ENCODE assay signal across 8 mouse cellular contexts in genomic region chr3:35931359-35931758, GRCm38 (mm10). TPM values are rescaled to one million over a fixed set of nuclear protein-coding genes. Genes with fewer than 3 reads are reported as not detected.
A peak's percentile ranks its signal among the peaks of the same experiment; 100 is the strongest.
DNase-seq lines count a peak whose midpoint lies in the region; ATAC-seq and TF ChIP-seq lines count a peak whose summit lies in the region.

No protein-coding gene starts in this region.

- no peak for DNase-seq in heart, postnatal 10 days
- peak; percentile 2 for DNase-seq in brain, embryonic 14.5 days (ENCODE audit: low read depth)
- no peak for DNase-seq in hindbrain, postnatal 0 days (ENCODE audit: low spot score)
- DNase-seq in ovary, adult 18-20 months (ENCODE audit: low spot score) = no peak
- no peak for DNase-seq in thymus, postnatal 10 days (ENCODE audit: low spot score in 2 of 2)
- DNase-seq in thymus, postnatal 0 days (ENCODE audit: low spot score) = no peak

- H3K4me1 ChIP-seq in heart, embryonic 16.5 days (ENCODE audit: control insufficient read depth, insufficient read depth, low read length) = peaks cover 28% of the 10 kb centered on the region
- H3K4me1 ChIP-seq in hindbrain, postnatal 0 days (ENCODE audit: insufficient read depth, low read length) = peaks cover 7% of the 10 kb centered on the region; the same call in 1 of the 2 replicates
- H3K4me1 ChIP-seq in midbrain, embryonic 13.5 days (replicated peaks) = peaks cover 34% of the 10 kb centered on the region

- H3K9ac ChIP-seq in heart, embryonic 16.5 days (ENCODE audit: low read length) = peak overlapping the region; percentile 98
- peak overlapping the region; percentile 97 for H3K9ac ChIP-seq in hindbrain, postnatal 0 days (replicated peaks; ENCODE audit: low read length)
- peak overlapping the region; percentile 99 for H3K9ac ChIP-seq in midbrain, embryonic 13.5 days (replicated peaks)

- H3K4me2 ChIP-seq in heart, embryonic 16.5 days (ENCODE audit: low read depth, low read length) = peak overlapping the region; percentile 94
- peak overlapping the region; percentile 79 for H3K4me2 ChIP-seq in hindbrain, postnatal 0 days (ENCODE audit: low read depth, low read length)
- peak overlapping the region; percentile 85 for H3K4me2 ChIP-seq in midbrain, embryonic 13.5 days (replicated peaks)

- TF ChIP-seq CTCF in brain, embryonic 14.5 days (IDR thresholded peaks at IDR 0.05; ENCODE audit: borderline replicate concordance, extremely low read depth, insufficient read depth, insufficient read length) = no peak
- TF ChIP-seq CTCF in hindbrain, postnatal 0 days (IDR thresholded peaks at IDR 0.05; ENCODE audit: low read depth) = no peak

- intact Hi-C loops in heart, postnatal 10 days (cut with DNase I) = loop anchor here (2.0 to 5.0 kb wide), 3 partner anchors 71 to 177 kb away; partner anchors contain the start of genes Acad9, Atp11b and Mccc1

- H3K4me3 ChIP-seq in heart, embryonic 16.5 days (ENCODE audit: low read length) = peak overlapping the region; percentile 95
- H3K4me3 ChIP-seq in hindbrain, postnatal 0 days (ENCODE audit: low read length) = peak overlapping the region; percentile 97
- H3K4me3 ChIP-seq in midbrain, embryonic 13.5 days (replicated peaks) = peak overlapping the region; percentile 96

- peak overlapping the region; percentile 96 for H3K27ac ChIP-seq in heart, embryonic 16.5 days (ENCODE audit: low read length)
- H3K27ac ChIP-seq in hindbrain, postnatal 0 days = no peak overlapping the region
- H3K27ac ChIP-seq in midbrain, embryonic 13.5 days = no peak overlapping the region

- no peaks in the 10 kb centered on the region for H3K36me3 ChIP-seq in heart, embryonic 16.5 days (ENCODE audit: control insufficient read depth, insufficient read depth)
- H3K36me3 ChIP-seq in hindbrain, postnatal 0 days (ENCODE audit: insufficient read depth, low read length) = no peaks in the 10 kb centered on the region
- H3K36me3 ChIP-seq in midbrain, embryonic 13.5 days = no peaks in the 10 kb centered on the region

- no peaks in the 10 kb centered on the region for H3K9me3 ChIP-seq in heart, embryonic 16.5 days (replicated peaks; ENCODE audit: control insufficient read depth, low read length)
- H3K9me3 ChIP-seq in hindbrain, postnatal 0 days (ENCODE audit: low read length) = no peaks in the 10 kb centered on the region
- H3K9me3 ChIP-seq in midbrain, embryonic 13.5 days = no peaks in the 10 kb centered on the region

- no peaks in the 10 kb centered on the region for H3K27me3 ChIP-seq in heart, embryonic 16.5 days (ENCODE audit: control insufficient read depth, insufficient read depth, low read length)
- no peaks in the 10 kb centered on the region for H3K27me3 ChIP-seq in hindbrain, postnatal 0 days (ENCODE audit: insufficient read depth, low read length)
- H3K27me3 ChIP-seq in midbrain, embryonic 13.5 days = no peaks in the 10 kb centered on the region

- WGBS in heart, embryonic 16.5 days = 27% methylated on average over 7 of the region's 7 CpGs
- WGBS in hindbrain, postnatal 0 days = 22% methylated on average over 7 of the region's 7 CpGs
- 42% methylated on average over 7 of the region's 7 CpGs for WGBS in midbrain, embryonic 13.5 days

- no peak for TF ChIP-seq POLR2A in brain, embryonic 14.5 days (IDR thresholded peaks at IDR 0.05; ENCODE audit: borderline replicate concordance, extremely low read depth, insufficient read depth, insufficient read length, poor library complexity, severe bottlenecking)

- no peak for ATAC-seq in heart, embryonic 16.5 days (replicated peaks; ENCODE audit: extremely low read depth, insufficient read depth, low FRiP score)
- no peak for ATAC-seq in hindbrain, postnatal 0 days
- ATAC-seq in midbrain, embryonic 13.5 days = no peak

RNA-seq across cellular contexts. Expression of gene Dcun1d1, which starts 5.9 kb away (rescaled TPM):
- 87.2 and 90.7 TPM in 2 replicates for polyA plus RNA-seq in heart, embryonic 16.5 days (2015; fragmentation: Nextera tagmentation; extraction: Ambion mirVana)
- total RNA-seq in heart, postnatal 10 days (2021) = 10 to 100 TPM; 67.6 to 68.3 TPM
- polyA plus RNA-seq in brain, embryonic 14.5 days (2012; rRNA removed) = 26.8 and 38.0 TPM in 2 replicates
- total RNA-seq in hindbrain, postnatal 0 days (2014; rRNA removed) = 36.6 and 37.0 TPM in 2 replicates
- polyA plus RNA-seq in hindbrain, postnatal 0 days (2015; fragmentation: Nextera tagmentation; extraction: Ambion mirVana) = 107 and 110 TPM in 2 replicates
- 107 and 118 TPM in 2 replicates for polyA plus RNA-seq in midbrain, embryonic 13.5 days (2015; fragmentation: Nextera tagmentation; extraction: Ambion mirVana)
- polyA plus RNA-seq in thymus, postnatal 0 days (2015; fragmentation: Nextera tagmentation; extraction: Ambion mirVana) = 118 and 126 TPM in 2 replicates
